Mouse (Mus musculus) lung, adult 2 months (tissue): ENCODE results near the gene Cryzl2.

ENCODE experiments used
- CTCF ChIP-seq: fragments of 200-500 bp; IDR thresholded peaks from 2 replicates; pipeline ENCODE4 v1.5.1; 2011; ENCODE audit warnings: mild to moderate bottlenecking, low read length, control low read depth; ENCODE audit not compliant: insufficient read depth
- POLR2A ChIP-seq: fragments of 200-500 bp; IDR thresholded peaks from 2 replicates; pipeline ENCODE4 v1.6.1; 2011; ENCODE audit warnings: low read depth, mild to moderate bottlenecking, control low read depth, low read length, borderline replicate concordance; ENCODE audit errors: extremely low read depth

GRCm38 (mm10) chr1:157513559-157513958 lies 55.2 kb downstream of the Cryzl2 start:
- TF ChIP-seq CTCF (no peak), POLR2A (no peak)
